Mouse (Mus musculus): ENCODE results near the gene Gorasp2. TPM values are rescaled to one million over a fixed set of nuclear protein-coding genes. Genes with fewer than 3 reads are reported as not detected.
A peak's percentile ranks its signal among the peaks of the same experiment; 100 is the strongest.

The Gorasp2 gene
- total RNA-seq (2021) = 102 and 108 TPM in 2 replicates
- long read RNA-seq, transcript Gorasp2-201 (10 exons, 2,238 nt) = major isoform, 27 of 65 reads
- long read RNA-seq, partial matches to known transcripts = 30 of 65 reads
- long read RNA-seq, other reads (novel, unspliced or antisense) = 3 of 65 reads

- DNase-seq = peak; percentile 96
These were observed at the start of gene Gorasp2 for GRCm38 (mm10) chr2:70660887-70661714. TSS of gene Gorasp2 (plus strand) at chr2:70661576.

DNA sequence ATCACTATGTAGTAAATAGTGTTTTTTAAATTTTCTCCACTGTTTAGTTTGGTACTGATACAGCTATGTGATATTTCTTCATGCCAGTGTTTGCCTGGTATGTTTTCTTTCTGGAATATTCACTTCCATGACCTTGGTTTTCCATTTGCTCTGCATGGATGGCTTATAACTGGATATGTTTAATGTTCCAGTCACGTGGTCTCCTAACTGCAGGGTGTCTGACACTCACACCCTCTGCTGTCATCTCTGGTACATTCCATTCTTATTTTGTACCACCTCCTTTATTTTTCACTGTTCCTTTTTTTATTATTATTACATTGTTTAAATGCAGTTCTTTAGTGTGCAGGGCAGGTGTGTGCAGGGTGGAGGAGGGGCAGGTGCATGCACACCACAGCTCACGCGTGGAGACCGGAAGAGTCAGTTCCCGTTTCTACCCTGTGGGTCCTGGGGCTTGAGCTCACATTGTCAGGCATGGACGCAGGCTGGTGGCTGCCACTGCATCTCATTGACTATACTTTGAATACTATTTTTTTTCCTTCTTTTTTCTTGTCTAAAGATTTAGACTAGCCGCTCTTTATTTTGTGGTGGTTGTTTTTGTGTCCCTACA, 46.5 kb upstream of the Gorasp2 start:
- no peak for DNase-seq

DNA sequence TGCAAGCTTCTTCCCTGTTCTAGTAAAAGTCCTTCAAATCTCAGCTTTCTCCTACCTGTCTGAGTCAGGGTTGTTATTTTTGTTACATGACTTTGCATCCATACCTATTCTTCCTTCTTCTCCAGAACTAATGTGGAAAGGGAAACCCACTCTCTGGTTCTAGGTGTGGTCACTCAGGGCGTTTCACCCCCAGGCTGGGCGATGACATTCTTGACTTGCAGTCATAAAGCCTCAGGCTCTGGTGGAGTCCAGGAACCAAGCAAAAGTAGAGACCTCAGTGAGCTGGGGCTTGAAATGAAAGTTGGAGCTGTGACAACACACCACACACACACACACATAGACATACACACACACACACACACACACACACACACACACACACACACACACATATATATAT, 45.3 kb upstream of the Gorasp2 start:
- DNase-seq = no peak

DNA sequence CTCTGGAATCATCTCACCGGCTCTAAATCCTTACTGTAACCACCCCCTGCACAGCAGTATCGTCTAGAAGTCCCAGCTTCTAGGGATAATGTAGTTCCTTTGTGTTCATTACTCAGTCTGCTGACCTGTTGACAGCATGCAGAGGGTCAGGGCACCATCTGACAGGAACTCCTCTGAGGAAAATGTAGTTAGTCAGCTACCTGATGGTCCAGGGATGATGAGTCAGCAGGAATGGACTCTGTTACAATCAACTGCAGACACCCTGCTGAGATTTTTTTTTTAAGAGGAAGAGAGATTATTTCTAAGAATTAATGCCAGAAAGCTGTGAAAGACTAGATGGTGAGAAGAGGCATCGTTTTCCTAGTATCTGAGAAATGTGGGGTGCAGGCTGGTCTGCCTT, 44.8 kb upstream of the Gorasp2 start:
- no peak for DNase-seq

- no peak for DNase-seq
These were observed 42.0 kb upstream of the Gorasp2 start for GRCm38 (mm10) chr2:70619232-70619835.

- peak; percentile 66 for DNase-seq
These were observed 41.2 kb upstream of the Gorasp2 start for GRCm38 (mm10) chr2:70620225-70620624.

DNA sequence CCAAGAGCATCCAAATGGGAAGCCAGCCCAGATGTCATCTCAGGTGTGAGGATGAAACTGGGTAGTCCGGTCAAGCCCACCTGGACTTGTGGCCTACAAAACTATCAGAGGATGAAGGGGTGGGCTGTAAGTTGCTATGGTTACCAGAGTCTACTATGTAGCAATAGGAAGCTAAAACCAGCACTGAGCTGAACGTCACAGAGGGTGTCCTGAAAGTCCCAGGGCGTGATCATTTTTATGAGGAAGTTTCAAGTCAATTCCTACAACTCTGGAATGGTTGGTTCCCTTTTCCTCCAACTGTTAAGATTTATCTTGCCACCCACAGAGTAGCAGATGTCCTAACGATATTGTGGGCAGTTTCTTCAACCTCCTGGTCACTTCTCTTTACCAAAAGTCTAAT, 39.1 kb upstream of the Gorasp2 start:
- DNase-seq = no peak

- no peak for DNase-seq
These were observed 35.6 kb upstream of the Gorasp2 start for GRCm38 (mm10) chr2:70625761-70626160.

- DNase-seq = no peak
These were observed 33.0 kb upstream of the Gorasp2 start for GRCm38 (mm10) chr2:70628397-70628796.

DNA sequence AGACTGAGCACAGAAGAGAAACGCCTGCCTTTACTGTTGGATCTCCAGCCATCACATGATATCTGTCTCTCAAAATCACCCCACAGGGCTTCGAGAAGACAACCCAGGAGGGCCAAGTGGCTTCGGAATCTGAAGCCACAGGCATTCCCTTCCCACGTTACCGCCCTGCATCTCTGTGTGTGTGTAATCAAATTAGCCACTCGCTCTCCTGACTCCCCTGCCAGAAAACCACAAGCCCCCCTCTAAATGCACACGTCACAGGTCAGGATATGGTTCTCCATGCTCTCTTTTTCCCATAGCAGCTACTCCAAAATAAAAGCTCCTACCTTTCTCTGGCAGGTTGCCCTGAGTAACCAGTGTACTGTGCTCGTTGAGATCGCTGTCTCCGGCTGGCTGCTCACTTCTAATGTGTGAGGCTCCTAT, 32.0 kb upstream of the Gorasp2 start:
- no peak for DNase-seq

DNA sequence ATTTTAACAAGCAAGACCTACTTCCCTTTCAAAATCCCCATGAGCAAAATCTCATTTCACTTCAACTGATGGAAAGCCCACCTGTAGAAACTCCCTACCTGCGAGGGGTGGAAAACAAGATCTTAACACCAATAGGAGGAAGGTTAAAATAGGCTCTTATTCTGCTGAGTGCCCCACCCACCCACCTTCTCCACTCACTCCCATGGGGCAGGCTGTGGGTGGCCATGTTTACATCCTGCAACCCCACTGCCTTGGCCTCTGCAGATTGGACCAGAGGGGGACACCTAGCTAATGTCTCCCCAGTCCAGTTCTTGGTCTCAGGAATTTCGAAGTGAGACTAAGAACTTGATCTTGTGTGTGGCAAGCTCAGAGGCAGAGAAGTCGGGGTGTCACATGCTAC, 31.5 kb upstream of the Gorasp2 start:
- no peak for DNase-seq

DNA sequence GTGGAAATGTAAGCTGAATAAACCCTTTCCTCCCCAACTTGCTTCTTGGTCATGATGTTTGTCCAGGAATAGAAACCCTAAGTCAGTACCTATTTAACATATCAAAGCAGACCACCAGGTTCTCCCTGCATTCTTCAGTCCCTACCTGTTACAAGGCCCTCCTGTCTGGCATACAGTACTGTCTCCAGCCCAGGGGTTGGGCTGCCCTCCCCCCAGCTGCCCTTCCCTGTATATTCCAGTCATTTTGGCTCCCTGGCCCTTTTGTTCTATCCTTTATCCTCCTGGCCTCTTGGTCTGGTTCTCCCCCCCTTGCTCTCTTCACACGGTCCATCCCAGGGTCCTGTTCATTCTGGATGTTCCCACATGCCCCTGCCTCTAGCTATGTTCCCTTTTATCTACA, 30.1 kb upstream of the Gorasp2 start:
- no peak for DNase-seq

DNA sequence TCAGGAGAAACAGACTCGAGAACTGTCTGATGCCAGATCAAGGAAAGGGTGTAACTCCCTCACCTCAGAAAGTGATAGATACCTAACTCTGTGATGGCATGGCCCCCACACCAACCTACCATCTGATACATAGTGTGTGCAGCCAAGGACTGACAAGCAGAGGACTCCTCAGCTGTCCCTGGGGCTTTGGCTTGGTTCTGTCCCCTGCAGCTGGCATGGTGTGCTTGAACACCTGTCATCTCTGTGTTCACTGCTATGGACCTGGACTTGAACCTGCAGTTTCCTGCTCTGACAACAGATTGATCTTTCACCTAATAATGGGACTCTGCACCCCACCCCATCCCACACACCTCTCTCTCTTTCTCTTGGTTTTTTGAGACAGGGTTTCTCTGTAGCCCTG, 29.0 kb upstream of the Gorasp2 start:
- no peak for DNase-seq

DNA sequence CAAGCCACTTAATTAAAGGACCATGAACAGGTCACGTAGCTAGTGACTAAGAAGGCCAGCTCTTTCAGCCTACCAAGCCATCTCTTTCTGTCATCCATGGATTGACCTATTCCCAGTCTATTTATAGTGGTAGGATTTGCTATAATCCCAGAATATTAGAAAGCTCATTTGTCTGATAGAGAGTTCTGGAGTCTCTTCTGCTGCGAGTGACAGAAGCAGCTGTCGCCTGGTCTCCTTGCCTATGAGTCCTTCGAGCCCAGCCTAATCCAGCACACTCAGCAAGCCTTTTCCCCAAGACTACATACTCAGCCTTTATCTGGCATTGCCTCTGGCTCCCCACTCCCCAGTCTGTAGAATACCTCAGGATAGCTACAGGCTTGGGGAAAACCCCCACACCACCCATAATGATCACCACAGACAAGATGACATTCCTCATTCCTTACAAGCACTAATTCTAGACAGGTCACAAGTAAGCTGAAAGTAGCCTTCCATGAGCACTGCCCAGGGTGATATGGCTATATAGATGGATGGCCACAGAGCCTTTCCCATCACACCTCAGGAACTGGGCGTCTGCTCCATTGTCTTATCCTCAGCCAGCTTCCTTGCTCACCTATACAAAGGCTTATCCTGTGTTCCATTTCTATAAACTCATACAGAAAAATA, 27.2 kb upstream of the Gorasp2 start:
- no peak for DNase-seq

- DNase-seq = no peak
These were observed 20.4 kb upstream of the Gorasp2 start for GRCm38 (mm10) chr2:70640968-70641367.

- no peak for DNase-seq
These were observed 18.3 kb upstream of the Gorasp2 start for GRCm38 (mm10) chr2:70642971-70643565.

GRCm38 (mm10) chr2:70645266-70645780, 16.1 kb upstream of the Gorasp2 start:
- DNase-seq = no peak

DNA sequence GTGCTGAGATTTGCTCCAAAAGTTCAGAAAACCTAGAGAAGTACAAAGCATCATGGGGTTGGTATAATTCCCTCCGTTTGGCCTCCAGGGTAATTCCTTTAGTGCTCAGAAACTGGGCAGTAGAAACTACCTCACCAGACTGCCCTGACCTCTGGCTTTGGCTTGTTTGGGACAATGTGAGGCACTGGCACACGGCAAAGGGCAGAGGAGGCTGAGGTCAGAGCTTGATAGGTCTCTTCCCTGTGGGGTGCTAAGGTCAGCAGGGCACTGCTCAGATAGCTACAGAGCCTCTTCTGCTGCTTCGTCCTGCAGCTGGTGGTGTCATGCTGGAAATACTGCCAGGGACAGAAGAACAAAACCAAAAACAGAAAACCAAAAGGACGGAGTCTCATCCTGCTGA, 13.7 kb upstream of the Gorasp2 start:
- DNase-seq = no peak

- no peak for DNase-seq
These were observed 13.1 kb upstream of the Gorasp2 start for GRCm38 (mm10) chr2:70648271-70648670.

- DNase-seq = no peak
These were observed 11.9 kb upstream of the Gorasp2 start for GRCm38 (mm10) chr2:70649471-70649870.

GRCm38 (mm10) chr2:70651820-70652219, 9.6 kb upstream of the Gorasp2 start:
- DNase-seq = no peak

DNA sequence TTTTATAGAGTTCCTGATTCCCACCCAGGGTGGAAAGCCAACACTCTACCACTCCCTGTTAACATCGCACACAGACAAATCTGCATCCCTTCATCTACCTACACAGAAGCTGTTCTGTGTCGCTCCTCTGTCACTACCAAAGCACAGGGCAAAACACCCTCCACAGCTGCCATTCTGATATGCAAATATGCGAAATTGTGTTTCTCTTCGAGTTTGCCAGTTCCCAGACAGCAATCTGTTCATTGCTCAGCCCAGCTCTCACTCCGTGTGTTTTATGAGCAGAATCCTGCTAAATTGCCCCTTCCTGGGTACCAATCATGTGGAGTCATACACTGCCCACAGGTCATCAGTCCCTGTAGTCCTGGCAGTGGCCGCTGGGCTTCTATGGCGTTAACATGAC, 4.3 kb upstream of the Gorasp2 start:
- DNase-seq = no peak

Data from adrenal gland, postnatal 25 days (tissue).